Mouse (Mus musculus): ENCODE data around the gene Cacna1c.
A peak's percentile ranks its signal among the peaks of the same experiment; 100 is the strongest.

Gene Cacna1c

GRCm38 (mm10) chr6:119139561-119139960 is 56.7 kb downstream of the Cacna1c start:
- DNase-seq (ENCODE audit: low spot score): no peak

- DNase-seq (ENCODE audit: low spot score): no peak
These were observed 58.5 kb downstream of the Cacna1c start for GRCm38 (mm10) chr6:119137768-119138167.

DNA sequence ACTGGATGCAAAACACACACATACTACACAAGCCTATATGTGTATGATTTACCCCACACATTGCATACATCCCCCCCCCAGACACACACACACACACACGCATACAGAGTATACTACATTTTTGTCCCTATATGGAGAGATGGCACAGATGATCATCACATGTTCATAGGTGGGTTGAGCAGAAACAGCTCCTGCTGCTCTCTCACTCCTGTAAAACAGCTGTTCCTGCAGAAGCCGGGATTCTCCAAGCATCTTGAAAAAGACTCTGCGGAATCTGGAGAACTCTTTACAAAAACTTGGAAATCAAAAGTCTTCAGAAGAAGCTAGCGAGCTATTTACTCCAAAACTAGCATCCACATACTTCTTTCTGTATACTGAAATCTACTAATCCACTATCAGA is 63.4 kb downstream of the Cacna1c start:
- no peak for DNase-seq (ENCODE audit: low spot score)

GRCm38 (mm10) chr6:119132111-119132735 is 64.0 kb downstream of the Cacna1c start:
- DNase-seq (ENCODE audit: low spot score): no peak

DNA sequence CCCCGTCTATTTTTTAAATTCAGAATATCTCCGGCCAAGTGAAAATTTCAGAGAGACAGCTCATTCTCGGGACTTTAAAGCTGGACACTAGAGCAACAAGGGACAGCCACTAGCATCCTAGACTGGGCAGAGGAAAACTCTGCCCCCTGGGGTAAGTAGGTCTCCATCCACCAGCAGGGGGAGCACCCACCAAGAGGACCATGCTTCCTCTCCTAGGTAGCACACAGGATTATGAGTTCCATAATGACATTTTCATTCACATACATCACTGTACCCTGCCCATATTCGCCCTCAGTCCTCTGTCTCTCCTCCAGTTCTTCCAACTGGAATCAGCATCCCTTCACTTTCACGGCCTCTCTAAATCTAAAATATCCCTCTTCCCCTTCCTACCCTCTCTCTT is 66.6 kb downstream of the Cacna1c start:
- peak; percentile 49 for DNase-seq (ENCODE audit: low spot score)

DNA sequence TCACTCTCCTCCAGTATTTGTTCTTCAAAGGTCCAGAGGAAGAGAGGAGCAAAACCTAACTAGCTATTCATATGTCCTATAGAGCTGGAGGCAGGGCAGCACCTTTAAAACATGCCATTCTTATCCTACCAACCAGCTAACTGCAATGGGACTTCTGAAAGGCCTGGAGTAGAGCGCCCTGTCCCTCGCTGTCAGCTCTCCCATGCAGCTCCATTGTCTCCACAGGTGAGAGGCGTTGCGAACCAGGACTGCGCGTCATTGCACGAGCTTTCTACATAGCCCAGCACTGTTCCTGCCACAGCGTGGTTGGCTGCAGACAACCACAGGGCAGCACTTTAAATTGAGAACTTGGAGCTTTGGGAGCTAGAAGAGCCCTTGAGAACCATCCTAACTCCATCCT is 67.7 kb downstream of the Cacna1c start:
- DNase-seq (ENCODE audit: low spot score): no peak

- no peak for DNase-seq (ENCODE audit: low spot score)
These were observed 68.1 kb downstream of the Cacna1c start for GRCm38 (mm10) chr6:119128076-119128475.

- DNase-seq (ENCODE audit: low spot score): no peak
These were observed 69.2 kb downstream of the Cacna1c start for GRCm38 (mm10) chr6:119126991-119127390.

- no peak for DNase-seq (ENCODE audit: low spot score)
These were observed 77.8 kb downstream of the Cacna1c start for GRCm38 (mm10) chr6:119118371-119118770.

- DNase-seq (ENCODE audit: low spot score): no peak
These were observed 79.9 kb downstream of the Cacna1c start for GRCm38 (mm10) chr6:119116290-119116689.

DNA sequence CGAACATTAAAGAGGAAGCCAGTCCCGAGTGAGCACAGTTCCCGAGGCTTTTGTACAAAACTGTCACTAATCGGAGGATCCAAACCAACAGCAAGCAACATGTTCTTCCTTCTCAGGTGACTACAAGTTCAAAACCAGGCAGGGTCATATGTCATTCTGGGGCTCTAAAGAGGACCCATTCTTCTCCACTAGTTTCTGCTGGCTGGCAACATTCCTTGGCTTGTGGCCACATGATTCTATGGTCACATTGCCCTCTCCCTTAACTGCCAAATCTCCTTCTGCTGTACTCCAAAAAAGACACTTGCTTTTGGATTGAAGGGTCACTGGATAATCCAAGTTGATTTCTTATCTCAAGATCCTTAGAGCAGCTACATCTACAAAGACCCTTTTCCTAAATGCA is 82.9 kb downstream of the Cacna1c start:
- no peak for DNase-seq (ENCODE audit: low spot score)

- DNase-seq (ENCODE audit: low spot score): no peak
These were observed 85.8 kb downstream of the Cacna1c start for GRCm38 (mm10) chr6:119110369-119110768.

DNA sequence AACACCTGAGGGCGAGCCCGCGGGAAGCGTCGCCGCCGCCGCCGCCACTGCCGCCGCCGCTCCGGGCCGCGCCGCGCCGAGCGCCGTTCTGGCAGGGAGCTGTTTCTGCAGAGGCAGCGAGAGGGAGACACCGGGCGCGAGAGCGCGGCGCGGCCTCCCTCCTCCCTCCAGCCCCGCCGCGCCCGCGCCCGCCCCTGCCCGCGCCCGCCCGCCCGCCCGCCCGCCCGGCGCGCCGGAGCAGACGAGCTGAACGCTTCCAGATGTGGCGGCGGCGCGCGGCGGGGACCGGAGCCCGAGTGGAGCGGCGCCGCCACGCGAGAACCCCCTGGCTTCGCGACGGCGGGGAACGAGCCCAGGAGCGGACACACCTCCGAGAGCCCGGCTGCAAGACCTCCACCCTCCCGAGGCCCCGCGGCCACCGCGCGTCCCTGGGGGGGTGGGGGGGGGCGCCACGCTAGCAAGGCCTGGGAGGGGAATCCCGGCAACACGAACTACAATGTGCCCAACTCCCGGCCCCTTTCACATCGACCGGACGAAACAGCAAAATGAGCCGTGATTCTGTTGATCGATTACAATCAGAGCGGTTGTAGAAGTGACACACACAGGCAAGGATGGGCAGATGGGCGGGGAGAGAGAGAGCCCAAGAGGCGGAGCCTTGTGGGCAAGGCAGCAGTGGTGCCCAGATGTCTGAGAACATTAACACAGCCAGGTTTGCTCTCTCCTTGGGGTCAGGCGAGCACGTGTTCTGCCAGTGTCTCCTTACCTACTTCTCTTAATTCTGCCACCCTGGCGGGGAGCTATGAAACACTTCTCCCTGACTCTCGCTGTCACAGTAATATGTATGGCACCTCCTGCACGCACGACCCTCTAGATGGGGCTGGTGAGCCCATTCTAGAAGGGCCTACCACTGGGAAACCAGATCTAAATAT is 87.5 kb downstream of the Cacna1c start:
- DNase-seq (ENCODE audit: low spot score): peak; percentile 62

- DNase-seq (ENCODE audit: low spot score): no peak
These were observed 88.3 kb downstream of the Cacna1c start for GRCm38 (mm10) chr6:119107856-119108465.

- DNase-seq (ENCODE audit: low spot score): peak; percentile 60
These were observed 88.9 kb downstream of the Cacna1c start for GRCm38 (mm10) chr6:119107140-119107855.

- DNase-seq (ENCODE audit: low spot score): no peak
These were observed 89.5 kb downstream of the Cacna1c start for GRCm38 (mm10) chr6:119106726-119107125.

- DNase-seq (ENCODE audit: low spot score): no peak
These were observed 90.3 kb downstream of the Cacna1c start for GRCm38 (mm10) chr6:119105651-119106595.

- peak; percentile 78 for DNase-seq (ENCODE audit: low spot score)
These were observed 92.0 kb downstream of the Cacna1c start for GRCm38 (mm10) chr6:119104246-119104645.

DNA sequence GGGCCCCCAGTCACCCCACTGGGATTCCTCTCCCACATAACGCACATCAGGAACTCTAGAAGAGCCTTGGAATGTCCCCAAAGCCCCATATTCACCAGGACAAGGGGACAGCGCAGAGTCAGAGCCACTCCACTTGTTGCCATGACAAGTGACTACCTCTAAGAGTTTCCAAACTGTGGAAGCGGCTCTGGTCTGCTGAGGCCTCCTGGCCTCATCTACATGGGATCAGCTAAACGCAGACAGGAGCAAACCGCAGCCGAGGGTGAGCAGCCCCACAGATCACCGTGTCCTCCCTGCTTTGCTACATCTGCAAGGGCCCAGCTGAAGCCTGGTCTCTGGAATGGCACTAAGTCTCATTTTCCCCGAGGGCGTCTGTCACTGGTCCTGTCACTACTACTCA is 93.3 kb downstream of the Cacna1c start:
- DNase-seq (ENCODE audit: low spot score): no peak

- DNase-seq (ENCODE audit: low spot score): no peak
These were observed 96.9 kb downstream of the Cacna1c start for GRCm38 (mm10) chr6:119099333-119099732.

DNA sequence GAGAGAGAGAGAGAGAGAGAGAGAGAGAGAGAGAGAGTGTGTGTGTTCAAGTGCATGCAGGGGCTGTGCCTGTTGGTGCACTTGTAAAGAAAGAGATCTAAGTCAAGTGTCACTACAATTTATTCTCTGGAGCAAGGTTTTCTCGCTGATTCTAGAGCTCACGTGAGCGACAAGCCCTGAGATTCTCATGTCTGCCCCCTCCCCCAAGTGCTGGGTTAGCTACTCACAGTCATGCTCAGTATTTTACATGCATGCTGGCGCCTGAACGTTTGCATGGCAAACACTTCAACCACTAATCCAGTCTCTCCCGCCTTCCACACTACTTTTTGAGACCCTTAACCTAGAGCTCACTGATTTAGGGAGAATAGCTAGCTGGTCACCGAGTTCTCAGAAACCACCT is 99.7 kb downstream of the Cacna1c start:
- DNase-seq (ENCODE audit: low spot score): no peak

Data from ovary, postnatal 36 days (tissue).